Mouse (Mus musculus): ENCODE results near the gene Gm27029. TPM values are rescaled to one million over a fixed set of nuclear protein-coding genes. Genes with fewer than 3 reads are reported as not detected.
"Not testable (repeated sequence)": the region's sequence is repeated elsewhere in the genome, so short reads cannot be mapped to it uniquely, and the experiment has no call there.

Gene Gm27029
- polyA plus RNA-seq, 1 experiment from 2014 or later: 7.3 TPM

- ATAC-seq: no peak
- 0 out of 2 replicates have a peak overlapping the region, but pooled peaks have one; percentile 3 for H3K27ac ChIP-seq
- H3K4me1 ChIP-seq (replicated peaks): no peaks in the 10 kb centered on the region; the same call in 1 of the 2 replicates
- H3K9me3 ChIP-seq: no peaks in the 10 kb centered on the region
- H3K4me3 ChIP-seq (replicated peaks): no peak overlapping the region
- 84% methylated on average over 10 of the region's 10 CpGs for WGBS
- no peaks in the 10 kb centered on the region for H3K36me3 ChIP-seq
- no peak overlapping the region for H3K4me2 ChIP-seq (replicated peaks)
- H3K9ac ChIP-seq: no peak overlapping the region
- H3K27me3 ChIP-seq (replicated peaks): no peaks in the 10 kb centered on the region
These were observed 26.9 kb upstream of the Gm27029 start for GRCm38 (mm10) chr11:101451536-101451935.

- Histone ChIP-seq H3K4me2 (replicated peaks) (no peak overlapping the region), H3K36me3 (0 out of 2 replicates have a peak, but pooled peaks cover 3% of the 10 kb centered on the region), H3K9ac (no peak overlapping the region), H3K4me3 (replicated peaks) (no peak overlapping the region), H3K27ac (no peak overlapping the region), H3K27me3 (replicated peaks) (no peaks in the 10 kb centered on the region), H3K4me1 (replicated peaks) (no peaks in the 10 kb centered on the region; the same call in 1 of the 2 replicates), H3K9me3 (no peaks in the 10 kb centered on the region)
- ATAC-seq: no peak
- 75% methylated on average over 3 of the region's 3 CpGs for WGBS
These were observed 25.8 kb upstream of the Gm27029 start for GRCm38 (mm10) chr11:101450394-101450793.

- H3K27me3 ChIP-seq (replicated peaks); H3K4me1 ChIP-seq (replicated peaks); H3K9me3 ChIP-seq; ATAC-seq; H3K4me3 ChIP-seq (replicated peaks); H3K36me3 ChIP-seq; H3K9ac ChIP-seq; H3K27ac ChIP-seq; H3K4me2 ChIP-seq (replicated peaks): not testable (repeated sequence)
- WGBS: 75% methylated on average over 4 of the region's 4 CpGs
These were observed 25.0 kb upstream of the Gm27029 start for GRCm38 (mm10) chr11:101449596-101449995.

- Histone ChIP-seq H3K4me3 (replicated peaks) (peak overlapping the region; percentile 54), H3K4me2 (replicated peaks) (peak overlapping the region; percentile 69), H3K9me3 (no peaks in the 10 kb centered on the region), H3K9ac (peak overlapping the region; percentile 56), H3K4me1 (replicated peaks) (peaks cover 2% of the 10 kb centered on the region), H3K36me3 (peaks cover 15% of the 10 kb centered on the region), H3K27ac (peak overlapping the region; percentile 68; the same call in 1 of the 2 replicates), H3K27me3 (replicated peaks) (no peaks in the 10 kb centered on the region)
- 72% methylated on average over 4 of the region's 4 CpGs for WGBS
- ATAC-seq: no peak
These were observed 24.3 kb upstream of the Gm27029 start for GRCm38 (mm10) chr11:101448899-101449298.

GRCm38 (mm10) chr11:101448274-101448746 is 23.7 kb upstream of the Gm27029 start, which contains the start of gene Ifi35:
Ifi35 (plus strand) TSS chr11:101448407.
- no peaks in the 10 kb centered on the region for H3K9me3 ChIP-seq
- peak; percentile 90 for ATAC-seq
- peaks cover 19% of the 10 kb centered on the region for H3K36me3 ChIP-seq
- peak within 1 kb of the TSS; percentile 69 for H3K4me2 ChIP-seq (replicated peaks)
- WGBS: 16% methylated on average over 10 of the region's 10 CpGs
- H3K27ac ChIP-seq: peak within 1 kb of the TSS; percentile 68
- H3K9ac ChIP-seq: peak within 1 kb of the TSS; percentile 56
- peak within 1 kb of the TSS; percentile 54 for H3K4me3 ChIP-seq (replicated peaks)
- H3K27me3 ChIP-seq (replicated peaks): no peaks in the 10 kb centered on the region
- peaks cover 7% of the 10 kb centered on the region for H3K4me1 ChIP-seq (replicated peaks)

- Histone ChIP-seq H3K9me3 (no peaks in the 10 kb centered on the region), H3K4me3 (replicated peaks) (peak overlapping the region; percentile 54; the same call in 1 of the 2 replicates), H3K27ac (peak overlapping the region; percentile 68), H3K36me3 (peaks cover 19% of the 10 kb centered on the region), H3K27me3 (replicated peaks) (no peaks in the 10 kb centered on the region), H3K9ac (peak overlapping the region; percentile 56; the same call in 1 of the 2 replicates), H3K4me2 (replicated peaks) (peak overlapping the region; percentile 69), H3K4me1 (replicated peaks) (peaks cover 12% of the 10 kb centered on the region)
- whole genome bisulfite sequencing: 80% methylated on average over 5 of the region's 5 CpGs
- no peak for ATAC-seq
These were observed 23.2 kb upstream of the Gm27029 start for GRCm38 (mm10) chr11:101447786-101448185.

GRCm38 (mm10) chr11:101446860-101447259 is 22.3 kb upstream of the Gm27029 start:
- H3K4me3 ChIP-seq (replicated peaks); H3K27me3 ChIP-seq (replicated peaks); H3K9me3 ChIP-seq; ATAC-seq; H3K27ac ChIP-seq; H3K4me2 ChIP-seq (replicated peaks); H3K9ac ChIP-seq: not testable (repeated sequence)
- Histone ChIP-seq H3K36me3 (peaks cover 19% of the 10 kb centered on the region), H3K4me1 (replicated peaks) (peaks cover 12% of the 10 kb centered on the region)
- 90% methylated on average over 8 of the region's 8 CpGs for WGBS

- Histone ChIP-seq H3K4me3 (replicated peaks) (no peak overlapping the region), H3K27ac (no peak overlapping the region), H3K36me3 (peaks cover 19% of the 10 kb centered on the region), H3K9me3 (no peaks in the 10 kb centered on the region), H3K27me3 (replicated peaks) (no peaks in the 10 kb centered on the region), H3K9ac (no peak overlapping the region), H3K4me2 (replicated peaks) (no peak overlapping the region), H3K4me1 (replicated peaks) (peaks cover 12% of the 10 kb centered on the region)
- no peak for ATAC-seq
- WGBS: 81% methylated on average over 1 of the region's 1 CpGs
These were observed 21.7 kb upstream of the Gm27029 start for GRCm38 (mm10) chr11:101446319-101446718.

GRCm38 (mm10) chr11:101442760-101443159 is 18.2 kb upstream of the Gm27029 start:
- H3K9ac ChIP-seq: peak overlapping the region; percentile 83
- no peaks in the 10 kb centered on the region for H3K9me3 ChIP-seq
- peaks cover 19% of the 10 kb centered on the region for H3K36me3 ChIP-seq
- peaks cover 12% of the 10 kb centered on the region for H3K4me1 ChIP-seq (replicated peaks)
- ATAC-seq: peak; percentile 7; the same call in 1 of the 2 replicates
- no peaks in the 10 kb centered on the region for H3K27me3 ChIP-seq (replicated peaks)
- H3K4me3 ChIP-seq (replicated peaks): peak overlapping the region; percentile 69
- H3K4me2 ChIP-seq (replicated peaks): peak overlapping the region; percentile 67
- under 1% methylated on average over 14 of the region's 14 CpGs for WGBS
- peak overlapping the region; percentile 83 for H3K27ac ChIP-seq

- WGBS: under 1% methylated on average over 42 of the region's 42 CpGs
- Histone ChIP-seq H3K27ac (peak within 1 kb of the TSS; percentile 83), H3K9ac (peak within 1 kb of the TSS; percentile 83), H3K36me3 (peaks cover 19% of the 10 kb centered on the region), H3K4me2 (replicated peaks) (peak within 1 kb of the TSS; percentile 67), H3K27me3 (replicated peaks) (no peaks in the 10 kb centered on the region), H3K9me3 (no peaks in the 10 kb centered on the region), H3K4me1 (replicated peaks) (peaks cover 12% of the 10 kb centered on the region), H3K4me3 (replicated peaks) (peak within 1 kb of the TSS; percentile 69)
- ATAC-seq: peak; percentile 99
These were observed 17.6 kb upstream of the Gm27029 start, which contains the start of gene Rpl27 for GRCm38 (mm10) chr11:101442127-101442693. Rpl27 (plus strand) TSS chr11:101442298.

GRCm38 (mm10) chr11:101441450-101442126 is 17.0 kb upstream of the Gm27029 start:
- peak overlapping the region; percentile 67 for H3K4me2 ChIP-seq (replicated peaks)
- H3K4me3 ChIP-seq (replicated peaks): peak overlapping the region; percentile 29
- not testable (repeated sequence) for ATAC-seq; H3K9me3 ChIP-seq; H3K27me3 ChIP-seq (replicated peaks); H3K9ac ChIP-seq; H3K27ac ChIP-seq
- peaks cover 19% of the 10 kb centered on the region for H3K36me3 ChIP-seq
- 34% methylated on average over 15 of the region's 15 CpGs for WGBS
- peaks cover 12% of the 10 kb centered on the region for H3K4me1 ChIP-seq (replicated peaks)

- H3K9ac ChIP-seq; H3K27ac ChIP-seq; H3K4me1 ChIP-seq (replicated peaks); H3K9me3 ChIP-seq; ATAC-seq; H3K27me3 ChIP-seq (replicated peaks); H3K4me2 ChIP-seq (replicated peaks); H3K4me3 ChIP-seq (replicated peaks): not testable (repeated sequence)
- peaks cover 22% of the 10 kb centered on the region for H3K36me3 ChIP-seq
- 56% methylated on average over 3 of the region's 3 CpGs for WGBS
These were observed 13.4 kb upstream of the Gm27029 start for GRCm38 (mm10) chr11:101438006-101438405.
